Mouse (Mus musculus): Measurements from ENCODE around the gene Lrrc56. TPM values are rescaled to one million over a fixed set of nuclear protein-coding genes. Genes with fewer than 3 reads are reported as not detected.
A peak's percentile ranks its signal among the peaks of the same experiment; 100 is the strongest.

Lrrc56 gene
- polyA plus RNA-seq, 1 experiment from 2014 or later: 10.8 TPM

- 3% methylated on average over 55 of the region's 55 CpGs for WGBS
- ATAC-seq (ENCODE audit: low FRiP score): peak; percentile 98
- 0 out of 2 replicates have a peak, but pooled peaks cover 6% of the 10 kb centered on the region for H3K27me3 ChIP-seq
- H3K9ac ChIP-seq: peak within 1 kb of the TSS; percentile 73
- H3K4me2 ChIP-seq (replicated peaks): peak within 1 kb of the TSS; percentile 53
- H3K9me3 ChIP-seq (replicated peaks): no peaks in the 10 kb centered on the region
- peak within 1 kb of the TSS; percentile 96 for H3K27ac ChIP-seq
- H3K4me3 ChIP-seq: peak within 1 kb of the TSS; percentile 57
- H3K4me1 ChIP-seq: peaks cover 18% of the 10 kb centered on the region
- no peaks in the 10 kb centered on the region for H3K36me3 ChIP-seq
Observed at GRCm38 (mm10) chr7:141172116-141173006, 21.6 kb upstream of the Lrrc56 start, which contains the start of gene Rnh1. Gene Rnh1 (minus strand): TSS chr7:141172857.

GRCm38 (mm10) chr7:141173323-141173850, 20.6 kb upstream of the Lrrc56 start:
- Histone ChIP-seq H3K4me2 (replicated peaks) (peak overlapping the region; percentile 53), H3K9me3 (replicated peaks) (no peaks in the 10 kb centered on the region), H3K27ac (peak overlapping the region; percentile 96), H3K4me1 (peaks cover 14% of the 10 kb centered on the region), H3K9ac (peak overlapping the region; percentile 73), H3K4me3 (peak overlapping the region; percentile 57; the same call in 1 of the 2 replicates), H3K36me3 (no peaks in the 10 kb centered on the region), H3K27me3 (0 out of 2 replicates have a peak, but pooled peaks cover 6% of the 10 kb centered on the region)
- ATAC-seq (ENCODE audit: low FRiP score): no peak
- WGBS: 85% methylated on average over 5 of the region's 5 CpGs

GRCm38 (mm10) chr7:141175068-141175467, 18.9 kb upstream of the Lrrc56 start:
- Histone ChIP-seq H3K4me3 (no peak overlapping the region), H3K4me1 (peaks cover 8% of the 10 kb centered on the region), H3K4me2 (replicated peaks) (no peak overlapping the region), H3K27me3 (0 out of 2 replicates have a peak, but pooled peaks cover 6% of the 10 kb centered on the region), H3K27ac (no peak overlapping the region), H3K9me3 (replicated peaks) (no peaks in the 10 kb centered on the region), H3K36me3 (no peaks in the 10 kb centered on the region), H3K9ac (no peak overlapping the region)
- 85% methylated on average over 4 of the region's 4 CpGs for WGBS
- no peak for ATAC-seq (ENCODE audit: low FRiP score)

GRCm38 (mm10) chr7:141176173-141176572, 17.8 kb upstream of the Lrrc56 start:
- 3% methylated on average over 8 of the region's 8 CpGs for whole genome bisulfite sequencing
- Histone ChIP-seq H3K27me3 (0 out of 2 replicates have a peak, but pooled peaks cover 6% of the 10 kb centered on the region), H3K4me2 (replicated peaks) (0 out of 2 replicates have a peak overlapping the region, but pooled peaks have one; percentile 11), H3K27ac (no peak overlapping the region), H3K9me3 (replicated peaks) (no peaks in the 10 kb centered on the region), H3K4me3 (no peak overlapping the region), H3K36me3 (no peaks in the 10 kb centered on the region), H3K9ac (no peak overlapping the region), H3K4me1 (peaks cover 8% of the 10 kb centered on the region)
- no peak for ATAC-seq (ENCODE audit: low FRiP score)

- no peaks in the 10 kb centered on the region for H3K27me3 ChIP-seq
- peaks cover 34% of the 10 kb centered on the region for H3K36me3 ChIP-seq
- no peaks in the 10 kb centered on the region for H3K9me3 ChIP-seq (replicated peaks)
- H3K27ac ChIP-seq: no peak overlapping the region
- 93% methylated on average over 3 of the region's 3 CpGs for WGBS
- no peak overlapping the region for H3K4me3 ChIP-seq
- H3K4me1 ChIP-seq: peaks cover 16% of the 10 kb centered on the region
- H3K4me2 ChIP-seq (replicated peaks): no peak overlapping the region
- no peak for ATAC-seq (ENCODE audit: low FRiP score)
- H3K9ac ChIP-seq: no peak overlapping the region
Observed at GRCm38 (mm10) chr7:141188194-141188593, 5.8 kb upstream of the Lrrc56 start.

GRCm38 (mm10) chr7:141188733-141189132, 5.2 kb upstream of the Lrrc56 start:
- H3K9me3 ChIP-seq (replicated peaks): no peaks in the 10 kb centered on the region
- H3K27me3 ChIP-seq: no peaks in the 10 kb centered on the region
- no peak overlapping the region for H3K27ac ChIP-seq
- H3K4me3 ChIP-seq: no peak overlapping the region
- no peak overlapping the region for H3K9ac ChIP-seq
- H3K4me1 ChIP-seq: peaks cover 17% of the 10 kb centered on the region
- peaks cover 34% of the 10 kb centered on the region for H3K36me3 ChIP-seq
- 86% methylated on average over 3 of the region's 3 CpGs for WGBS
- H3K4me2 ChIP-seq (replicated peaks): no peak overlapping the region
- no peak for ATAC-seq (ENCODE audit: low FRiP score)

GRCm38 (mm10) chr7:141190220-141190619, 3.7 kb upstream of the Lrrc56 start:
- 95% methylated on average over 3 of the region's 3 CpGs for WGBS
- no peak overlapping the region for H3K27ac ChIP-seq
- peaks cover 20% of the 10 kb centered on the region for H3K4me1 ChIP-seq
- peaks cover 34% of the 10 kb centered on the region for H3K36me3 ChIP-seq
- H3K4me3 ChIP-seq: no peak overlapping the region
- no peak overlapping the region for H3K9ac ChIP-seq
- no peak overlapping the region for H3K4me2 ChIP-seq (replicated peaks)
- no peak for ATAC-seq (ENCODE audit: low FRiP score)
- no peaks in the 10 kb centered on the region for H3K9me3 ChIP-seq (replicated peaks)
- no peaks in the 10 kb centered on the region for H3K27me3 ChIP-seq

GRCm38 (mm10) chr7:141191036-141191435, 2.9 kb upstream of the Lrrc56 start:
- Histone ChIP-seq H3K4me2 (replicated peaks) (no peak overlapping the region), H3K9me3 (replicated peaks) (no peaks in the 10 kb centered on the region), H3K9ac (peak overlapping the region; percentile 13; the same call in 1 of the 2 replicates), H3K4me3 (no peak overlapping the region), H3K27ac (no peak overlapping the region), H3K27me3 (no peaks in the 10 kb centered on the region), H3K36me3 (peaks cover 34% of the 10 kb centered on the region), H3K4me1 (peaks cover 27% of the 10 kb centered on the region)
- ATAC-seq (ENCODE audit: low FRiP score): no peak
- WGBS: 91% methylated on average over 14 of the region's 14 CpGs

GRCm38 (mm10) chr7:141191796-141192685, 1.9 kb upstream of the Lrrc56 start:
- H3K9ac ChIP-seq: peak overlapping the region; percentile 93
- WGBS: 93% methylated on average over 24 of the region's 24 CpGs

GRCm38 (mm10) chr7:141192776-141193347, 1.1 kb upstream of the Lrrc56 start:
- Histone ChIP-seq H3K36me3 (peaks cover 34% of the 10 kb centered on the region), H3K9ac (peak overlapping the region; percentile 93), H3K27me3 (no peaks in the 10 kb centered on the region), H3K4me3 (peak overlapping the region; percentile 97), H3K4me2 (replicated peaks) (peak overlapping the region; percentile 94), H3K9me3 (replicated peaks) (no peaks in the 10 kb centered on the region), H3K4me1 (peaks cover 27% of the 10 kb centered on the region), H3K27ac (peak overlapping the region; percentile 85; the same call in 1 of the 2 replicates)
- WGBS: 31% methylated on average over 12 of the region's 12 CpGs
- ATAC-seq (ENCODE audit: low FRiP score): no peak; the same call in 1 of the 2 replicates

More at GRCm38 (mm10) chr7:141191796-141192685, 1.9 kb upstream of the Lrrc56 start:
- no peak for ATAC-seq (ENCODE audit: low FRiP score)
- Histone ChIP-seq H3K9me3 (replicated peaks) (no peaks in the 10 kb centered on the region), H3K4me3 (peak overlapping the region; percentile 97; the same call in 1 of the 2 replicates), H3K4me2 (replicated peaks) (peak overlapping the region; percentile 94), H3K27me3 (no peaks in the 10 kb centered on the region), H3K4me1 (peaks cover 27% of the 10 kb centered on the region), H3K36me3 (peaks cover 34% of the 10 kb centered on the region), H3K27ac (no peak overlapping the region)

- peaks cover 34% of the 10 kb centered on the region for H3K36me3 ChIP-seq
- H3K9ac ChIP-seq: peak overlapping the region; percentile 93
- H3K4me1 ChIP-seq: peaks cover 27% of the 10 kb centered on the region
- peak overlapping the region; percentile 94 for H3K4me2 ChIP-seq (replicated peaks)
- H3K27me3 ChIP-seq: no peaks in the 10 kb centered on the region
- WGBS: 1% methylated on average over 41 of the region's 43 CpGs
- H3K9me3 ChIP-seq (replicated peaks): no peaks in the 10 kb centered on the region
- H3K27ac ChIP-seq: peak overlapping the region; percentile 85
- peak overlapping the region; percentile 97 for H3K4me3 ChIP-seq
- peak; percentile 15 for ATAC-seq (ENCODE audit: low FRiP score)
Observed at GRCm38 (mm10) chr7:141193348-141193856, 555 bp upstream of the Lrrc56 start.

Measured in hindbrain, embryonic 12.5 days (tissue).